ENCODE assay signal across 8 mouse cellular contexts in genomic region chr5:92897766-92898745, GRCm38 (mm10).
DNase-seq lines count a peak whose midpoint lies in the region; ATAC-seq and TF ChIP-seq lines count a peak whose summit lies in the region.

No protein-coding gene starts in this region.

- peak overlapping the region; percentile 77 for H3K4me3 ChIP-seq in forebrain, embryonic 12.5 days (replicated peaks)
- H3K4me3 ChIP-seq in heart, postnatal 0 days (ENCODE audit: low read depth, low read length) = peak overlapping the region; percentile 60
- peak overlapping the region; percentile 52 to 55 for H3K4me3 ChIP-seq in liver, embryonic 14.5 days (ENCODE audit: insufficient read depth in 1 of 2, low read depth in 2 of 2, low read length in 2 of 2)
- H3K4me3 ChIP-seq in neural tube, embryonic 12.5 days = peak overlapping the region; percentile 69
- H3K4me3 ChIP-seq in testis, adult 2 months (ENCODE audit: control insufficient read depth, low read depth, low read length) = peak overlapping the region; percentile 60

- peak overlapping the region; percentile 88 for H3K27ac ChIP-seq in forebrain, embryonic 12.5 days
- peak overlapping the region; percentile 80 for H3K27ac ChIP-seq in heart, postnatal 0 days (ENCODE audit: low read depth)
- H3K27ac ChIP-seq in liver, embryonic 14.5 days = no peak overlapping the region
- H3K27ac ChIP-seq in neural tube, embryonic 12.5 days = peak overlapping the region; percentile 53; the same call in 1 of the 2 replicates
- H3K27ac ChIP-seq in testis, adult 2 months (ENCODE audit: control insufficient read depth, insufficient read depth, low read depth, low read length) = peak overlapping the region; percentile 49

- H3K4me2 ChIP-seq in forebrain, embryonic 12.5 days = peak overlapping the region; percentile 77
- H3K4me2 ChIP-seq in heart, postnatal 0 days (ENCODE audit: low read depth, low read length) = peak overlapping the region; percentile 81
- H3K4me2 ChIP-seq in liver, embryonic 14.5 days (ENCODE audit: low read depth) = peak overlapping the region; percentile 56
- H3K4me2 ChIP-seq in neural tube, embryonic 12.5 days (replicated peaks) = peak overlapping the region; percentile 96

- H3K9ac ChIP-seq in forebrain, embryonic 12.5 days = peak overlapping the region; percentile 85
- peak overlapping the region; percentile 76 for H3K9ac ChIP-seq in heart, postnatal 0 days (replicated peaks; ENCODE audit: low read depth, low read length)
- H3K9ac ChIP-seq in liver, embryonic 14.5 days (replicated peaks) = no peak overlapping the region; the same call in 1 of the 2 replicates
- peak overlapping the region; percentile 84 for H3K9ac ChIP-seq in neural tube, embryonic 12.5 days

- H3K9me3 ChIP-seq in forebrain, embryonic 12.5 days = no peaks in the 10 kb centered on the region
- H3K9me3 ChIP-seq in heart, postnatal 0 days (replicated peaks; ENCODE audit: control insufficient read depth, low read length) = no peaks in the 10 kb centered on the region
- no peaks in the 10 kb centered on the region for H3K9me3 ChIP-seq in liver, embryonic 14.5 days (ENCODE audit: control insufficient read depth, low read length)
- H3K9me3 ChIP-seq in neural tube, embryonic 12.5 days = no peaks in the 10 kb centered on the region

- DNase-seq in spleen, adult 18-20 months = peak; percentile 14 to 15
- DNase-seq in spleen, adult 12 weeks (ENCODE audit: low spot score) = no peak
- peak; percentile 83 for DNase-seq in heart, postnatal 0 days (ENCODE audit: low spot score)
- peak; percentile 82 to 93 for DNase-seq in kidney, postnatal 25 days
- DNase-seq in liver, embryonic 14.5 days (ENCODE audit: low read depth in 3 of 3, low spot score in 3 of 3) = peak; percentile 24 to 33 (median 30)

- no peak for TF ChIP-seq CTCF in heart, postnatal 0 days (IDR thresholded peaks at IDR 0.05; ENCODE audit: low read depth)
- no peak for TF ChIP-seq CTCF in liver, embryonic 14.5 days (IDR thresholded peaks at IDR 0.05; ENCODE audit: low read depth)
- no peak for TF ChIP-seq CTCF in testis, adult 2 months (IDR thresholded peaks at IDR 0.05; ENCODE audit: control insufficient read depth, insufficient read depth, insufficient replicate concordance, low read depth, low read length)

- WGBS in forebrain, embryonic 12.5 days = under 1% methylated on average over 91 of the region's 96 CpGs
- under 1% methylated on average over 94 of the region's 96 CpGs for WGBS in heart, postnatal 0 days
- WGBS in liver, embryonic 14.5 days (ENCODE audit: insufficient replicate concordance) = under 1% methylated on average over 92 of the region's 96 CpGs
- WGBS in neural tube, embryonic 12.5 days = under 1% methylated on average over 77 of the region's 96 CpGs

- peaks cover 51% of the 10 kb centered on the region for H3K4me1 ChIP-seq in forebrain, embryonic 12.5 days
- H3K4me1 ChIP-seq in heart, postnatal 0 days (ENCODE audit: control insufficient read depth, insufficient read depth) = peaks cover 22% of the 10 kb centered on the region
- H3K4me1 ChIP-seq in liver, embryonic 14.5 days (replicated peaks; ENCODE audit: control insufficient read depth in 2 of 2, insufficient read depth in 2 of 2, low read length in 1 of 2) = no peaks in the 10 kb centered on the region; a peak in 1 of 4 replicates
- peaks cover 36% of the 10 kb centered on the region for H3K4me1 ChIP-seq in neural tube, embryonic 12.5 days
- H3K4me1 ChIP-seq in testis, adult 2 months (ENCODE audit: control insufficient read depth, insufficient read depth, low read length) = peaks cover 17% of the 10 kb centered on the region

- no peak; the same call in 1 of the 2 replicates for TF ChIP-seq POLR2A in testis, adult 2 months (IDR thresholded peaks at IDR 0.05; ENCODE audit: control insufficient read depth, low read depth, low read length)

- H3K27me3 ChIP-seq in forebrain, embryonic 12.5 days = no peaks in the 10 kb centered on the region
- no peaks in the 10 kb centered on the region for H3K27me3 ChIP-seq in heart, postnatal 0 days (ENCODE audit: control insufficient read depth, insufficient read depth, low read length)
- H3K27me3 ChIP-seq in liver, embryonic 14.5 days (ENCODE audit: control insufficient read depth, insufficient read depth, low read length) = peaks cover 16% of the 10 kb centered on the region
- H3K27me3 ChIP-seq in neural tube, embryonic 12.5 days (replicated peaks) = no peaks in the 10 kb centered on the region
- H3K27me3 ChIP-seq in testis, adult 2 months (ENCODE audit: control insufficient read depth, insufficient read depth, low read length) = no peaks in the 10 kb centered on the region

- no peaks in the 10 kb centered on the region for H3K36me3 ChIP-seq in forebrain, embryonic 12.5 days (replicated peaks)
- no peaks in the 10 kb centered on the region for H3K36me3 ChIP-seq in heart, postnatal 0 days (replicated peaks; ENCODE audit: control insufficient read depth, insufficient read depth, low read length)
- no peaks in the 10 kb centered on the region for H3K36me3 ChIP-seq in liver, embryonic 14.5 days (replicated peaks; ENCODE audit: control insufficient read depth, insufficient read depth, low read depth)
- no peaks in the 10 kb centered on the region for H3K36me3 ChIP-seq in neural tube, embryonic 12.5 days
- no peaks in the 10 kb centered on the region for H3K36me3 ChIP-seq in testis, adult 2 months (ENCODE audit: control insufficient read depth, insufficient read depth, low read length)

- ATAC-seq in forebrain, embryonic 12.5 days (ENCODE audit: low FRiP score) = peak; percentile 93
- peak; percentile 95 for ATAC-seq in heart, postnatal 0 days (ENCODE audit: insufficient read depth, low read depth)
- peak; percentile 84 for ATAC-seq in liver, embryonic 14.5 days (ENCODE audit: insufficient read depth)
- ATAC-seq in neural tube, embryonic 12.5 days (ENCODE audit: low FRiP score, low read depth) = peak; percentile 92

- TF ChIP-seq EP300 in heart, postnatal 0 days (IDR thresholded peaks at IDR 0.05; ENCODE audit: low read depth) = no peak
- TF ChIP-seq EP300 in liver, embryonic 14.5 days (IDR thresholded peaks at IDR 0.05; ENCODE audit: low read depth) = no peak
